ENCODE assay signal across 8 mouse cellular contexts in the genomic region with DNA sequence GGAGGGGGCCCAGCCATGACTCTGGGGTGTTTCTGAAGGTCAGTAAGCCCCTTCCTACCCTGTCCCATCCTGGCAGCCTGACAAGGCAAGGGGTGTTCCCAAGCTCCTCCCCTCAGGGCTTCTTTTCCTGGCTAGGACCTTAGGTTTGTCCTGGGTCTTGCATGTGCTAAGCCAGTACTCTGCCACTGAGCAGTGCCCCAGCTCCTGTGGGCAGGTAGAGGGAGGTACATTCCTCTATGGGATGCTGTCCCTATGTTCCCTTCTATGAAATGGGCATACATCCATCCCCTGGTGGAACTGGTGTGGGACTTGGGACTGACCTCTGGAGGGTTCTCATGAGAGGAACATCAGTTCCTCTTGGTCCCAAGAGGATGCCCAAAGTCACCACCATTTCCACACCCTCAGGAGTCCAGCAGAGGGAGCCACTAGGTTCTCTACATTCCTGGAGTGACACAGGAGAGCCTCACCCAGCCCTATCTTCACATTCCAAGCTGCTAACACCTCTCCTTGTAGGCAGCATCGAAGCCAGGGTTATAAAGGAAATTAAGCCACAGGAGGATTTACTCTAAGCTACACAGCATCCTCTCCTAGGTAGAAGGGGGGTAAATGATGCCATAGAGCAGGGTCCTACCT. TPM values are rescaled to one million over a fixed set of nuclear protein-coding genes. Genes with fewer than 3 reads are reported as not detected.
A peak's percentile ranks its signal among the peaks of the same experiment; 100 is the strongest.
DNase-seq lines count a peak whose midpoint lies in the region; ATAC-seq and TF ChIP-seq lines count a peak whose summit lies in the region.

No protein-coding gene starts in this region.

- dilution Hi-C loops in CH12.LX (cut with MboI; ENCODE audit: extremely low pct_ligation_motif_present, extremely low pct_unique_long_range_greater_than_20kb, low sequenced_read_pairs) = no loop called here

- WGBS in heart, adult 2 months = 5% methylated on average over 1 of the region's 1 CpGs
- 38% methylated on average over 1 of the region's 1 CpGs for WGBS in embryonic facial prominence, embryonic 11.5 days
- 0% methylated on average over 1 of the region's 1 CpGs for WGBS in liver, embryonic 14.5 days (ENCODE audit: insufficient replicate concordance)

- TF ChIP-seq RAD21 in CH12.LX (IDR thresholded peaks at IDR 0.05; ENCODE audit: low read depth, low read length) = no peak; the same call in 1 of the 2 replicates

- no peaks in the 10 kb centered on the region for H3K9me3 ChIP-seq in CH12.LX (replicated peaks; ENCODE audit: low read length)
- H3K9me3 ChIP-seq in embryonic facial prominence, embryonic 11.5 days (replicated peaks; ENCODE audit: control insufficient read depth, low read length) = no peaks in the 10 kb centered on the region
- no peaks in the 10 kb centered on the region for H3K9me3 ChIP-seq in liver, embryonic 14.5 days (ENCODE audit: control insufficient read depth, low read length)

- no peaks in the 10 kb centered on the region for H3K27me3 ChIP-seq in heart, adult 2 months (ENCODE audit: control insufficient read depth, insufficient read depth, low read length)
- peaks cover 58% of the 10 kb centered on the region for H3K27me3 ChIP-seq in CH12.LX (replicated peaks)
- H3K27me3 ChIP-seq in embryonic facial prominence, embryonic 11.5 days (ENCODE audit: control insufficient read depth, insufficient read depth, low read length) = no peaks in the 10 kb centered on the region
- no peaks in the 10 kb centered on the region; the same call in 1 of the 2 replicates for H3K27me3 ChIP-seq in liver, embryonic 14.5 days (ENCODE audit: control insufficient read depth, insufficient read depth, low read length)

- TF ChIP-seq CTCF in heart, adult 2 months (IDR thresholded peaks at IDR 0.05) = peak; percentile 62
- TF ChIP-seq CTCF in CH12.LX (conservative IDR thresholded peaks at IDR 0.05 in 1 of 2, IDR thresholded peaks at IDR 0.05 in 1 of 2; ENCODE audit: low read depth in 2 of 2, low read length in 2 of 2) = peak in 1 of 2 experiments; percentile 28; a peak in 2 of 4 replicates
- TF ChIP-seq CTCF in liver, embryonic 14.5 days (IDR thresholded peaks at IDR 0.05; ENCODE audit: low read depth) = peak; percentile 59

- ATAC-seq in embryonic facial prominence, embryonic 11.5 days (replicated peaks; ENCODE audit: insufficient number of reproducible peaks, low FRiP score, low TSS enrichment, low read depth) = no peak; the same call in 1 of the 2 replicates
- ATAC-seq in liver, embryonic 14.5 days (ENCODE audit: insufficient read depth) = no peak

- intact Hi-C loops in heart, adult 2 months (cut with DNase I) = loop anchor here (1.0 to 10.0 kb wide), 2 partner anchors 485 to 745 kb away; no protein-coding TSS in a partner anchor
- intact Hi-C loops in heart, postnatal 25 days (cut with DNase I) = no loop called here

- H3K27ac ChIP-seq in heart, adult 2 months = no peak overlapping the region
- H3K27ac ChIP-seq in CH12.LX (ENCODE audit: insufficient read depth, low read depth) = no peak overlapping the region
- H3K27ac ChIP-seq in embryonic facial prominence, embryonic 11.5 days (replicated peaks; ENCODE audit: low read depth, low read length) = no peak overlapping the region; the same call in 1 of the 2 replicates
- H3K27ac ChIP-seq in liver, embryonic 14.5 days = no peak overlapping the region

- H3K4me2 ChIP-seq in CH12.LX (ENCODE audit: insufficient read depth, low read depth, poor library complexity, severe bottlenecking) = no peak overlapping the region
- H3K4me2 ChIP-seq in embryonic facial prominence, embryonic 11.5 days (ENCODE audit: low read depth, low read length) = no peak overlapping the region
- no peak overlapping the region for H3K4me2 ChIP-seq in liver, embryonic 14.5 days (ENCODE audit: low read depth)

- no peak overlapping the region for H3K4me3 ChIP-seq in heart, adult 2 months
- no peak overlapping the region for H3K4me3 ChIP-seq in CH12.LX (replicated peaks in 1 of 3; ENCODE audit: low read depth in 2 of 3, low read length in 2 of 3, poor library complexity in 1 of 3)
- H3K4me3 ChIP-seq in embryonic facial prominence, embryonic 11.5 days (ENCODE audit: low read depth, low read length) = no peak overlapping the region
- no peak overlapping the region for H3K4me3 ChIP-seq in liver, embryonic 14.5 days (ENCODE audit: insufficient read depth in 1 of 2, low read depth in 2 of 2, low read length in 2 of 2)

- in situ Hi-C loops in CH12.LX (cut with MboI; ENCODE audit: low pct_ligation_motif_present, low pct_unique_long_range_greater_than_20kb, low sequenced_read_pairs) = no loop called here

- H3K79me2 ChIP-seq in heart, adult 2 months (replicated peaks; ENCODE audit: control insufficient read depth, insufficient read depth, low read length) = no peaks in the 10 kb centered on the region
- no peaks in the 10 kb centered on the region for H3K79me2 ChIP-seq in CH12.LX (replicated peaks; ENCODE audit: control insufficient read depth, extremely low read depth, insufficient read depth, poor library complexity, severe bottlenecking)

- peaks cover 2% of the 10 kb centered on the region for H3K4me1 ChIP-seq in heart, adult 2 months (ENCODE audit: control insufficient read depth, insufficient read depth, low read length)
- H3K4me1 ChIP-seq in CH12.LX (ENCODE audit: control insufficient read depth in 1 of 2, insufficient read depth in 2 of 2) = no peaks in the 10 kb centered on the region
- H3K4me1 ChIP-seq in embryonic facial prominence, embryonic 11.5 days (ENCODE audit: control insufficient read depth, insufficient read depth, low read length) = peaks cover 13% of the 10 kb centered on the region
- H3K4me1 ChIP-seq in liver, embryonic 14.5 days (replicated peaks; ENCODE audit: control insufficient read depth in 2 of 2, insufficient read depth in 2 of 2, low read length in 1 of 2) = 0 out of 4 replicates have a peak, but pooled peaks cover 0 to 3% of the 10 kb centered on the region in 2 experiments

- peak in 1 of 2 experiments; percentile 30 for DNase-seq in heart, adult 2 months
- DNase-seq in heart, postnatal 25 days (ENCODE audit: low spot score) = no peak
- no peak for DNase-seq in CH12.LX (ENCODE audit: extremely low read depth)
- DNase-seq in embryonic facial prominence, embryonic 11.5 days (ENCODE audit: low spot score) = peak; percentile 62
- no peak for DNase-seq in liver, embryonic 14.5 days (ENCODE audit: low read depth in 3 of 3, low spot score in 3 of 3)
- DNase-seq in spleen, postnatal 10 days (ENCODE audit: low spot score in 2 of 2) = no peak
- no peak for DNase-seq in spleen, adult 18-20 months
- no peak for DNase-seq in gastrocnemius, adult 8-10 months (ENCODE audit: low spot score in 2 of 2)

- no peak for TF ChIP-seq POLR2A in heart, adult 2 months (IDR thresholded peaks at IDR 0.05; ENCODE audit: insufficient read depth, low read depth, low read length)
- TF ChIP-seq POLR2A in CH12.LX (IDR thresholded peaks at IDR 0.05; ENCODE audit: low read depth, low read length) = no peak

- TF ChIP-seq EP300 in heart, adult 2 months (IDR thresholded peaks at IDR 0.05; ENCODE audit: insufficient read depth, low read depth, low read length) = no peak
- no peak for TF ChIP-seq EP300 in CH12.LX (IDR thresholded peaks at IDR 0.05; ENCODE audit: low read length)
- no peak for TF ChIP-seq EP300 in liver, embryonic 14.5 days (IDR thresholded peaks at IDR 0.05; ENCODE audit: low read depth)

- no peaks in the 10 kb centered on the region for H3K36me3 ChIP-seq in heart, adult 2 months (ENCODE audit: control insufficient read depth, insufficient read depth, low read length)
- no peaks in the 10 kb centered on the region for H3K36me3 ChIP-seq in CH12.LX (replicated peaks in 1 of 2; ENCODE audit: control insufficient read depth in 1 of 2, insufficient read depth in 1 of 2, low read length in 1 of 2)
- no peaks in the 10 kb centered on the region for H3K36me3 ChIP-seq in embryonic facial prominence, embryonic 11.5 days (replicated peaks; ENCODE audit: control insufficient read depth, insufficient read depth, low read depth, low read length)
- H3K36me3 ChIP-seq in liver, embryonic 14.5 days (replicated peaks; ENCODE audit: control insufficient read depth, insufficient read depth, low read depth) = no peaks in the 10 kb centered on the region

- no peak overlapping the region for H3K9ac ChIP-seq in heart, adult 2 months (ENCODE audit: low read depth, low read length)
- H3K9ac ChIP-seq in CH12.LX (ENCODE audit: insufficient read depth, low read depth) = no peak overlapping the region
- no peak overlapping the region for H3K9ac ChIP-seq in embryonic facial prominence, embryonic 11.5 days (replicated peaks; ENCODE audit: low read length)
- H3K9ac ChIP-seq in liver, embryonic 14.5 days (replicated peaks) = no peak overlapping the region

TF ChIP-seq in CH12.LX, 34 proteins besides CTCF, POLR2A, EP300 and RAD21:
- TF ChIP-seq RCOR1 (conservative IDR thresholded peaks at IDR 0.05; ENCODE audit: low read depth, low read length) (no peak), SMC3 (IDR thresholded peaks at IDR 0.05; ENCODE audit: low read depth, low read length) (peak; percentile 18; the same call in 1 of the 2 replicates), HCFC1 (IDR thresholded peaks at IDR 0.05; ENCODE audit: low read depth, low read length) (no peak)
TF ChIP-seq in CH12.LX: peak in this region for 1.

RNA-seq across cellular contexts. Expression of gene Mn1, which starts 7.6 kb away (rescaled TPM):
- 10 to 100 TPM; 18.7 to 23.9 TPM for total RNA-seq in heart, adult 2 months (2021)
- 4.8 and 5.5 TPM in 2 replicates for polyA plus RNA-seq in heart, adult 2 months (2012; rRNA removed)
- 10 to 100 TPM; 16.7 to 20.5 TPM for total RNA-seq in heart, postnatal 25 days (2021)
- not detected in 2 replicates for total RNA-seq in CH12.LX (2012; rRNA removed)
- not detected in 2 replicates for total RNA-seq in CH12.LX (2014; rRNA removed)
- not detected in 2 replicates for polyA plus RNA-seq in CH12.LX (2012; ENCODE audit: insufficient read length, low read depth)
- 36.3 and 36.8 TPM in 2 replicates for polyA plus RNA-seq in embryonic facial prominence, embryonic 11.5 days (2014; fragmentation: Nextera tagmentation; extraction: Ambion mirVana)
- 0.44 and 0.52 TPM in 2 replicates for polyA plus RNA-seq in liver, embryonic 14.5 days (2012; rRNA removed)
- polyA plus RNA-seq in liver, embryonic 14.5 days (2014; fragmentation: Nextera tagmentation; extraction: Ambion mirVana) = 0.81 and 0.99 TPM in 2 replicates
- total RNA-seq in gastrocnemius, adult 8-10 months (2022) = 10 to 100 TPM; 28.0 to 63.4 (median 39.8) TPM

Comparison
In these comparisons a context has a peak if more than half of its experiments do, and no peak if none do; other contexts are left out.
1. RNA of gene Mn1, which starts 7.6 kb away (total RNA-seq): 28.0 to 63.4 TPM in gastrocnemius, adult 8-10 months, 18.7 to 23.9 TPM in heart, adult 2 months and 16.7 to 20.5 TPM in heart, postnatal 25 days; not detected in CH12.LX; every median in the first group is over 10 times any median in the second.